Mouse (Mus musculus) brain, embryonic 14.5 days (tissue): ENCODE data around the gene Olfr382.

ENCODE experiments used
- CTCF ChIP-seq: fragments of 200-500 bp; IDR thresholded peaks from 2 replicates; pipeline ENCODE4 v1.5.1; 2012; ENCODE audit warnings: inconsistent platforms, mild to moderate bottlenecking, moderate library complexity, borderline replicate concordance; ENCODE audit not compliant: insufficient read depth, insufficient read length; ENCODE audit errors: extremely low read depth
- POLR2A ChIP-seq: fragments of 200-500 bp; IDR thresholded peaks from 2 replicates; pipeline ENCODE4 v1.6.1; 2012; ENCODE audit warnings: mild to moderate bottlenecking, inconsistent platforms, borderline replicate concordance; ENCODE audit not compliant: poor library complexity, insufficient read depth, insufficient read length, severe bottlenecking; ENCODE audit errors: extremely low read depth

DNA sequence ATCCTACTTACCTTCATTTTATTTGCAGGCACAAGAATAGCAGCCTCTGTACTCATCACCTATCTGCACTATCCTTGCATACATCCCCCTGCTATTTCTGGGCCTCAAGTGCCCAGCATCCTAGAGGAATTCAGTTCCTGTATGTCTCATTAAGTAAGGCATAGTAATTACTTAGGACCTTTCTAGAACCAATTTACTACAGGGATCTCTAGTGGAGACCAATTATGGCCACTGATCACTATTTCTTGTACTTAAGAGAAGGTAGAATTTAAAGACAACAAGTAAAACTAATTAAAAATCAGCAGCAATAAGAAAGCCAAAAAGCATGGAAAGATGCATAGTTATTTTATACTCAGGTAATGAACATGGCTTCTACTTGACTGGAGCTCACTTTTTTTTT lies 25.5 kb downstream of the Olfr382 start, which contains the start of gene Olfr381:
- no peak for TF ChIP-seq POLR2A
- TF ChIP-seq CTCF: no peak
